Mouse (Mus musculus): ENCODE measurements around the gene Fam213a. TPM values are rescaled to one million over a fixed set of nuclear protein-coding genes. Genes with fewer than 3 reads are reported as not detected.
A peak's percentile ranks its signal among the peaks of the same experiment; 100 is the strongest.
"Not testable (repeated sequence)": the region's sequence is repeated elsewhere in the genome, so short reads cannot be mapped to it uniquely, and the experiment has no call there.

Fam213a gene
- polyA plus RNA-seq (2014; fragmentation: Nextera tagmentation; extraction: Ambion mirVana): 70.4 and 80.1 TPM in 2 replicates

- Histone ChIP-seq H3K27me3 (ENCODE audit: control insufficient read depth, insufficient read depth, low read length) (no peaks in the 10 kb centered on the region), H3K4me2 (ENCODE audit: low read length) (peak within 1 kb of the TSS; percentile 69), H3K9me3 (ENCODE audit: control insufficient read depth, low read length) (no peaks in the 10 kb centered on the region), H3K4me1 (ENCODE audit: control insufficient read depth, insufficient read depth, low read length) (peaks cover 4% of the 10 kb centered on the region), H3K4me3 (replicated peaks; ENCODE audit: low read depth, low read length) (peak within 1 kb of the TSS; percentile 63), H3K9ac (replicated peaks; ENCODE audit: low read length) (peak within 1 kb of the TSS; percentile 91), H3K36me3 (ENCODE audit: control insufficient read depth, insufficient read depth, low read length) (no peaks in the 10 kb centered on the region), H3K27ac (replicated peaks; ENCODE audit: low read depth, low read length) (peak within 1 kb of the TSS; percentile 83)
- ATAC-seq (ENCODE audit: low FRiP score, low TSS enrichment) (peak; percentile 98), DNase-seq (peak; percentile 97)
- 2% methylated on average over 32 of the region's 32 CpGs for WGBS
These were observed at the start of gene Fam213a for GRCm38 (mm10) chr14:41013630-41014613. Gene Fam213a (minus strand): TSS chr14:41013788.

- WGBS: 77% methylated on average over 3 of the region's 4 CpGs
- not testable (repeated sequence) for H3K4me1 ChIP-seq (ENCODE audit: control insufficient read depth, insufficient read depth, low read length); H3K27ac ChIP-seq (replicated peaks; ENCODE audit: low read depth, low read length); H3K4me3 ChIP-seq (replicated peaks; ENCODE audit: low read depth, low read length); H3K36me3 ChIP-seq (ENCODE audit: control insufficient read depth, insufficient read depth, low read length); ATAC-seq (ENCODE audit: low FRiP score, low TSS enrichment); H3K27me3 ChIP-seq (ENCODE audit: control insufficient read depth, insufficient read depth, low read length); H3K9me3 ChIP-seq (ENCODE audit: control insufficient read depth, low read length); DNase-seq; H3K9ac ChIP-seq (replicated peaks; ENCODE audit: low read length); H3K4me2 ChIP-seq (ENCODE audit: low read length)
These were observed 39.6 kb upstream of the Fam213a start for GRCm38 (mm10) chr14:41053190-41053589.

GRCm38 (mm10) chr14:41052481-41052880 is 38.9 kb upstream of the Fam213a start:
- no peak overlapping the region for H3K9ac ChIP-seq (replicated peaks; ENCODE audit: low read length)
- no peak for ATAC-seq (ENCODE audit: low FRiP score, low TSS enrichment)

GRCm38 (mm10) chr14:41050471-41050870 is 36.9 kb upstream of the Fam213a start:
- Histone ChIP-seq H3K27me3 (ENCODE audit: control insufficient read depth, insufficient read depth, low read length) (no peaks in the 10 kb centered on the region), H3K4me3 (replicated peaks; ENCODE audit: low read depth, low read length) (no peak overlapping the region), H3K27ac (replicated peaks; ENCODE audit: low read depth, low read length) (no peak overlapping the region), H3K9me3 (ENCODE audit: control insufficient read depth, low read length) (no peaks in the 10 kb centered on the region; the same call in 1 of the 2 replicates), H3K9ac (replicated peaks; ENCODE audit: low read length) (no peak overlapping the region), H3K4me1 (ENCODE audit: control insufficient read depth, insufficient read depth, low read length) (no peaks in the 10 kb centered on the region), H3K4me2 (ENCODE audit: low read length) (no peak overlapping the region), H3K36me3 (ENCODE audit: control insufficient read depth, insufficient read depth, low read length) (no peaks in the 10 kb centered on the region)
- 81% methylated on average over 6 of the region's 6 CpGs for WGBS
- no peak for ATAC-seq (ENCODE audit: low FRiP score, low TSS enrichment)
- DNase-seq: no peak

More at GRCm38 (mm10) chr14:41052481-41052880, 38.9 kb upstream of the Fam213a start:
- Histone ChIP-seq H3K4me3 (replicated peaks; ENCODE audit: low read depth, low read length) (no peak overlapping the region), H3K4me1 (ENCODE audit: control insufficient read depth, insufficient read depth, low read length) (no peaks in the 10 kb centered on the region), H3K27ac (replicated peaks; ENCODE audit: low read depth, low read length) (no peak overlapping the region), H3K9me3 (ENCODE audit: control insufficient read depth, low read length) (no peaks in the 10 kb centered on the region; the same call in 1 of the 2 replicates), H3K27me3 (ENCODE audit: control insufficient read depth, insufficient read depth, low read length) (no peaks in the 10 kb centered on the region), H3K36me3 (ENCODE audit: control insufficient read depth, insufficient read depth, low read length) (no peaks in the 10 kb centered on the region), H3K4me2 (ENCODE audit: low read length) (no peak overlapping the region)
- DNase-seq: no peak
- 81% methylated on average over 5 of the region's 5 CpGs for WGBS

- no peak for DNase-seq
- Histone ChIP-seq H3K9ac (replicated peaks; ENCODE audit: low read length) (no peak overlapping the region), H3K9me3 (ENCODE audit: control insufficient read depth, low read length) (no peaks in the 10 kb centered on the region), H3K4me2 (ENCODE audit: low read length) (no peak overlapping the region), H3K4me3 (replicated peaks; ENCODE audit: low read depth, low read length) (no peak overlapping the region), H3K27me3 (ENCODE audit: control insufficient read depth, insufficient read depth, low read length) (no peaks in the 10 kb centered on the region), H3K4me1 (ENCODE audit: control insufficient read depth, insufficient read depth, low read length) (no peaks in the 10 kb centered on the region), H3K36me3 (ENCODE audit: control insufficient read depth, insufficient read depth, low read length) (no peaks in the 10 kb centered on the region), H3K27ac (replicated peaks; ENCODE audit: low read depth, low read length) (no peak overlapping the region)
- ATAC-seq (ENCODE audit: low FRiP score, low TSS enrichment): no peak
- 77% methylated on average over 2 of the region's 2 CpGs for WGBS
These were observed 33.8 kb upstream of the Fam213a start for GRCm38 (mm10) chr14:41047402-41047801.

GRCm38 (mm10) chr14:41035146-41035798 is 21.7 kb upstream of the Fam213a start:
- Histone ChIP-seq H3K4me2 (ENCODE audit: low read length) (no peak overlapping the region), H3K36me3 (ENCODE audit: control insufficient read depth, insufficient read depth, low read length) (no peaks in the 10 kb centered on the region), H3K4me3 (replicated peaks; ENCODE audit: low read depth, low read length) (no peak overlapping the region), H3K27me3 (ENCODE audit: control insufficient read depth, insufficient read depth, low read length) (no peaks in the 10 kb centered on the region), H3K9ac (replicated peaks; ENCODE audit: low read length) (no peak overlapping the region), H3K4me1 (ENCODE audit: control insufficient read depth, insufficient read depth, low read length) (no peaks in the 10 kb centered on the region), H3K9me3 (ENCODE audit: control insufficient read depth, low read length) (no peaks in the 10 kb centered on the region), H3K27ac (replicated peaks; ENCODE audit: low read depth, low read length) (no peak overlapping the region)
- ATAC-seq (ENCODE audit: low FRiP score, low TSS enrichment) (no peak; the same call in 1 of the 2 replicates), DNase-seq (peak; percentile 78)
- WGBS: 35% methylated on average over 6 of the region's 6 CpGs

- DNase-seq: peak; percentile 93
- Histone ChIP-seq H3K4me1 (ENCODE audit: control insufficient read depth, insufficient read depth, low read length) (no peaks in the 10 kb centered on the region), H3K9ac (replicated peaks; ENCODE audit: low read length) (no peak overlapping the region), H3K4me2 (ENCODE audit: low read length) (no peak overlapping the region), H3K27ac (replicated peaks; ENCODE audit: low read depth, low read length) (no peak overlapping the region), H3K27me3 (ENCODE audit: control insufficient read depth, insufficient read depth, low read length) (no peaks in the 10 kb centered on the region), H3K4me3 (replicated peaks; ENCODE audit: low read depth, low read length) (no peak overlapping the region), H3K9me3 (ENCODE audit: control insufficient read depth, low read length) (no peaks in the 10 kb centered on the region), H3K36me3 (ENCODE audit: control insufficient read depth, insufficient read depth, low read length) (no peaks in the 10 kb centered on the region)
- peak; percentile 75; the same call in 1 of the 2 replicates for ATAC-seq (ENCODE audit: low FRiP score, low TSS enrichment)
- 57% methylated on average over 13 of the region's 13 CpGs for whole genome bisulfite sequencing
These were observed 19.8 kb upstream of the Fam213a start for GRCm38 (mm10) chr14:41033135-41034110.

GRCm38 (mm10) chr14:41030989-41031513 is 17.5 kb upstream of the Fam213a start:
- 89% methylated on average over 6 of the region's 6 CpGs for WGBS
- ATAC-seq (ENCODE audit: low FRiP score, low TSS enrichment) (no peak), DNase-seq (no peak)
- H3K4me3 ChIP-seq (replicated peaks; ENCODE audit: low read depth, low read length): no peak overlapping the region
- H3K9me3 ChIP-seq (ENCODE audit: control insufficient read depth, low read length): no peaks in the 10 kb centered on the region
- no peaks in the 10 kb centered on the region for H3K4me1 ChIP-seq (ENCODE audit: control insufficient read depth, insufficient read depth, low read length)
- no peak overlapping the region for H3K27ac ChIP-seq (replicated peaks; ENCODE audit: low read depth, low read length)
- H3K4me2 ChIP-seq (ENCODE audit: low read length): no peak overlapping the region
- no peaks in the 10 kb centered on the region for H3K27me3 ChIP-seq (ENCODE audit: control insufficient read depth, insufficient read depth, low read length)
- no peaks in the 10 kb centered on the region for H3K36me3 ChIP-seq (ENCODE audit: control insufficient read depth, insufficient read depth, low read length)
- H3K9ac ChIP-seq (replicated peaks; ENCODE audit: low read length): no peak overlapping the region

Data from midbrain, embryonic 14.5 days (tissue).